ENCODE assay signal across 20 mouse cellular contexts in genomic region chr3:100895500-100895899, GRCm38 (mm10). TPM values are rescaled to one million over a fixed set of nuclear protein-coding genes. Genes with fewer than 3 reads are reported as not detected.
DNase-seq lines count a peak whose midpoint lies in the region; ATAC-seq lines count a peak whose summit lies in the region.
"Had no signal": no experiment of that assay in that cellular context is flagged by ENCODE, and none has a peak within 500 bp of the region (broad histone marks: within the 10 kb centered on the region; RNA-seq: fewer than 3 reads in every experiment).

No protein-coding gene starts in this region.

- H3K27ac ChIP-seq in forebrain, embryonic 16.5 days (ENCODE audit: low read length), result no peak overlapping the region
- no peak overlapping the region for H3K27ac ChIP-seq in forebrain, embryonic 13.5 days
- H3K27ac ChIP-seq in heart, embryonic 10.5 days, result no peak overlapping the region
- H3K27ac ChIP-seq: embryonic facial prominence, embryonic 13.5 days; embryonic facial prominence, embryonic 15.5 days; forebrain, embryonic 10.5 days had no signal

- H3K9me3 ChIP-seq in forebrain, embryonic 16.5 days (ENCODE audit: control insufficient read depth, low read length), result no peaks in the 10 kb centered on the region
- no peaks in the 10 kb centered on the region for H3K9me3 ChIP-seq in forebrain, embryonic 13.5 days (replicated peaks)
- no peaks in the 10 kb centered on the region for H3K9me3 ChIP-seq in heart, embryonic 10.5 days
- H3K9me3 ChIP-seq: embryonic facial prominence, embryonic 13.5 days; embryonic facial prominence, embryonic 15.5 days; forebrain, embryonic 10.5 days had no signal

- 35% methylated on average over 6 of the region's 6 CpGs for WGBS in forebrain, embryonic 16.5 days
- 60% methylated on average over 6 of the region's 6 CpGs for WGBS in forebrain, embryonic 13.5 days
- WGBS in heart, embryonic 10.5 days, result 74% methylated on average over 6 of the region's 6 CpGs

- H3K36me3 ChIP-seq in forebrain, embryonic 16.5 days (ENCODE audit: control insufficient read depth, insufficient read depth), result no peaks in the 10 kb centered on the region
- no peaks in the 10 kb centered on the region for H3K36me3 ChIP-seq in forebrain, embryonic 13.5 days (ENCODE audit: poor library complexity, severe bottlenecking)
- H3K36me3 ChIP-seq in heart, embryonic 10.5 days, result no peaks in the 10 kb centered on the region
- H3K36me3 ChIP-seq: embryonic facial prominence, embryonic 13.5 days; embryonic facial prominence, embryonic 15.5 days; forebrain, embryonic 10.5 days had no signal

- peak; percentile 58 for ATAC-seq in forebrain, embryonic 16.5 days
- no peak for ATAC-seq in forebrain, embryonic 13.5 days
- 0 out of 2 replicates have a peak, but pooled peaks have one; percentile 24 for ATAC-seq in frontal cortex, adult (ENCODE audit: low TSS enrichment)

- DNase-seq in frontal cortex, postnatal 14 days (ENCODE audit: low spot score in 2 of 2), result no peak
- peak; percentile 56 for DNase-seq in heart, embryonic 10.5 days (ENCODE audit: low spot score)
- no peak for DNase-seq in heart, postnatal 36 days
- DNase-seq in embryo, embryonic 10.5 days (ENCODE audit: low spot score), result no peak
- DNase-seq: adrenal gland, adult 2 months; adrenal gland, postnatal 10 days; adrenal gland, postnatal 25 days; cerebellum, adult 11-12 months; cerebellum, adult 2 months; cerebellum, adult 9-10 months; cerebellum, postnatal 10 days; cerebellum, postnatal 25 days; embryo, embryonic 11 days had no signal

- no peak overlapping the region for H3K4me3 ChIP-seq in forebrain, embryonic 16.5 days (replicated peaks; ENCODE audit: low read length)
- H3K4me3 ChIP-seq in forebrain, embryonic 13.5 days, result no peak overlapping the region
- H3K4me3 ChIP-seq in heart, embryonic 10.5 days, result no peak overlapping the region
- H3K4me3 ChIP-seq: embryonic facial prominence, embryonic 13.5 days; embryonic facial prominence, embryonic 15.5 days; erythroblast, embryonic 14.5 days; forebrain, embryonic 10.5 days had no signal

- no peak overlapping the region for H3K9ac ChIP-seq in forebrain, embryonic 16.5 days (replicated peaks; ENCODE audit: low read depth, low read length)
- H3K9ac ChIP-seq in forebrain, embryonic 13.5 days, result no peak overlapping the region
- H3K9ac ChIP-seq: embryonic facial prominence, embryonic 13.5 days; embryonic facial prominence, embryonic 15.5 days had no signal

- H3K4me2 ChIP-seq in forebrain, embryonic 16.5 days (ENCODE audit: low read length), result no peak overlapping the region
- no peak overlapping the region for H3K4me2 ChIP-seq in forebrain, embryonic 13.5 days
- H3K4me2 ChIP-seq: embryonic facial prominence, embryonic 13.5 days; embryonic facial prominence, embryonic 15.5 days had no signal

- H3K4me1 ChIP-seq in forebrain, embryonic 16.5 days (replicated peaks; ENCODE audit: control insufficient read depth, insufficient read depth, low read length), result no peaks in the 10 kb centered on the region
- H3K4me1 ChIP-seq in forebrain, embryonic 13.5 days, result no peaks in the 10 kb centered on the region
- H3K4me1 ChIP-seq in heart, embryonic 10.5 days, result 0 out of 2 replicates have a peak, but pooled peaks cover 3% of the 10 kb centered on the region
- H3K4me1 ChIP-seq: embryonic facial prominence, embryonic 13.5 days; embryonic facial prominence, embryonic 15.5 days had no signal

- H3K27me3 ChIP-seq in forebrain, embryonic 16.5 days (replicated peaks; ENCODE audit: control insufficient read depth, insufficient read depth, low read length), result no peaks in the 10 kb centered on the region
- no peaks in the 10 kb centered on the region for H3K27me3 ChIP-seq in forebrain, embryonic 13.5 days
- no peaks in the 10 kb centered on the region for H3K27me3 ChIP-seq in heart, embryonic 10.5 days (ENCODE audit: insufficient read depth, poor library complexity, severe bottlenecking)
- H3K27me3 ChIP-seq: embryonic facial prominence, embryonic 13.5 days; embryonic facial prominence, embryonic 15.5 days had no signal

- intact Hi-C loops in heart, postnatal 36 days (cut with DNase I), result no loop called here

RNA-seq across cellular contexts. Expression of gene Trim45, which starts 26.5 kb away (rescaled TPM):
- polyA plus RNA-seq in forebrain, embryonic 16.5 days (2015; fragmentation: Nextera tagmentation; extraction: Ambion mirVana), result 9.1 and 9.4 TPM in 2 replicates
- polyA plus RNA-seq in forebrain, embryonic 13.5 days (2015; fragmentation: Nextera tagmentation; extraction: Ambion mirVana), result 6.9 and 7.0 TPM in 2 replicates
- 5.1 and 5.6 TPM in 2 replicates for polyA plus RNA-seq in heart, embryonic 10.5 days (2016; fragmentation: Nextera tagmentation; extraction: Ambion mirVana)
- total RNA-seq in heart, postnatal 36 days (2021), result 1 to 10 TPM; 8.0 to 9.2 TPM
